Mouse (Mus musculus) midbrain, embryonic 15.5 days (tissue): ENCODE results near the gene Ap1s3. TPM values are rescaled to one million over a fixed set of nuclear protein-coding genes. Genes with fewer than 3 reads are reported as not detected.

ENCODE experiments used
- ATAC-seq: fragments of 200-750 bp; cut with Nextera tagmentation; replicated peaks from 2 replicates; pipeline ENCODE4 v1.8.0; 2017; ENCODE audit warnings: moderate TSS enrichment
- H3K27ac ChIP-seq: fragments of 300-500 bp; sonication (generic); 2 replicates; pipeline ENCODE4 v1.5.1; 2015; ENCODE audit warnings: mild to moderate bottlenecking, inconsistent platforms
- H3K27me3 ChIP-seq: fragments of 300-500 bp; sonication (generic); replicated peaks from 2 replicates; pipeline ENCODE4 v1.6.1; 2015; ENCODE audit warnings: inconsistent platforms
- H3K36me3 ChIP-seq: fragments of 300-500 bp; sonication (generic); replicated peaks from 2 replicates; pipeline ENCODE4 v1.6.1; 2015; ENCODE audit warnings: inconsistent platforms
- H3K4me1 ChIP-seq: fragments of 300-500 bp; sonication (generic); 2 replicates; pipeline ENCODE4 v1.6.1; 2015; ENCODE audit warnings: inconsistent platforms
- H3K4me2 ChIP-seq: fragments of 300-500 bp; sonication (generic); 2 replicates; pipeline ENCODE4 v1.6.1; 2015; ENCODE audit warnings: inconsistent platforms, mild to moderate bottlenecking, moderate library complexity
- H3K4me3 ChIP-seq: fragments of 300-500 bp; sonication (generic); 2 replicates; pipeline ENCODE4 v1.5.1; 2015; ENCODE audit warnings: mild to moderate bottlenecking, inconsistent platforms
- H3K9ac ChIP-seq: fragments of 300-500 bp; sonication (generic); 2 replicates; pipeline ENCODE4 v1.6.1; 2015; ENCODE audit warnings: mild to moderate bottlenecking, inconsistent platforms
- H3K9me3 ChIP-seq: fragments of 300-500 bp; sonication (generic); 2 replicates; pipeline ENCODE4 v1.6.1; 2016; ENCODE audit warnings: inconsistent platforms
- WGBS: fragments of 180-500 bp; shearing (Covaris S2); methylation state at CpG from one replicate; pipeline ENCODE4 v1.1.7; 2015; ENCODE audit warnings: mixed read lengths; 5-methylcytosine and 5-hydroxymethylcytosine counted together
- polyA plus RNA-seq: library from polyadenylated mRNA; unstranded; fragments of >200 nt; fragmentation: Nextera tagmentation; extraction: Ambion mirVana; gene quantifications from 2 replicates; pipeline ENCODE4 v1.2.1, GENCODE M21; 2015

Ap1s3 gene
- polyA plus RNA-seq, 1 experiment from 2014 or later = 0.15 TPM

GRCm38 (mm10) chr1:79581136-79581679 is 90.6 kb downstream of the Ap1s3 start:
- peak overlapping the region; percentile 42 for H3K4me3 ChIP-seq
- H3K27me3 ChIP-seq = no peaks in the 10 kb centered on the region
- H3K9me3 ChIP-seq = no peaks in the 10 kb centered on the region
- ATAC-seq = peak; percentile 95
- H3K4me1 ChIP-seq = peaks cover 7% of the 10 kb centered on the region; the same call in 1 of the 2 replicates
- H3K9ac ChIP-seq = peak overlapping the region; percentile 54
- WGBS = under 1% methylated on average over 15 of the region's 15 CpGs
- peak overlapping the region; percentile 89 for H3K27ac ChIP-seq
- H3K36me3 ChIP-seq = no peaks in the 10 kb centered on the region
- peak overlapping the region; percentile 54 for H3K4me2 ChIP-seq

GRCm38 (mm10) chr1:79577357-79577756 is 94.4 kb downstream of the Ap1s3 start:
- Histone ChIP-seq H3K4me3 (no peak overlapping the region), H3K27ac (no peak overlapping the region), H3K9me3 (no peaks in the 10 kb centered on the region), H3K9ac (no peak overlapping the region), H3K36me3 (no peaks in the 10 kb centered on the region), H3K27me3 (no peaks in the 10 kb centered on the region), H3K4me2 (no peak overlapping the region), H3K4me1 (peaks cover 7% of the 10 kb centered on the region; the same call in 1 of the 2 replicates)
- 87% methylated on average over 3 of the region's 3 CpGs for WGBS
- no peak for ATAC-seq

- H3K9me3 ChIP-seq = no peaks in the 10 kb centered on the region
- H3K4me1 ChIP-seq = no peaks in the 10 kb centered on the region
- WGBS = 81% methylated on average over 4 of the region's 4 CpGs
- H3K9ac ChIP-seq = no peak overlapping the region
- ATAC-seq = no peak
- H3K4me2 ChIP-seq = no peak overlapping the region
- H3K4me3 ChIP-seq = no peak overlapping the region
- H3K36me3 ChIP-seq = no peaks in the 10 kb centered on the region
- no peaks in the 10 kb centered on the region for H3K27me3 ChIP-seq
- H3K27ac ChIP-seq = no peak overlapping the region
Observed at GRCm38 (mm10) chr1:79571912-79572311, 99.9 kb downstream of the Ap1s3 start.

- no peaks in the 10 kb centered on the region for H3K4me1 ChIP-seq
Observed at GRCm38 (mm10) chr1:79571126-79571525, 100.6 kb downstream of the Ap1s3 start.

GRCm38 (mm10) chr1:79561186-79561585 is 110.6 kb downstream of the Ap1s3 start:
- Histone ChIP-seq H3K4me3 (no peak overlapping the region), H3K27me3 (no peaks in the 10 kb centered on the region), H3K9ac (no peak overlapping the region), H3K4me2 (no peak overlapping the region), H3K27ac (no peak overlapping the region), H3K4me1 (no peaks in the 10 kb centered on the region), H3K36me3 (no peaks in the 10 kb centered on the region), H3K9me3 (no peaks in the 10 kb centered on the region)
- WGBS = 83% methylated on average over 5 of the region's 5 CpGs
- ATAC-seq = no peak

More at GRCm38 (mm10) chr1:79571126-79571525, 100.6 kb downstream of the Ap1s3 start:
- Histone ChIP-seq H3K36me3 (no peaks in the 10 kb centered on the region), H3K9me3 (no peaks in the 10 kb centered on the region), H3K27ac (no peak overlapping the region), H3K4me3 (no peak overlapping the region), H3K9ac (no peak overlapping the region), H3K4me2 (no peak overlapping the region), H3K27me3 (no peaks in the 10 kb centered on the region)
- 33% methylated on average over 6 of the region's 6 CpGs for WGBS
- ATAC-seq = no peak

Other genes starting within 250 kb of the Ap1s3 start
- gene Scg2, start 231.9 kb downstream of the Ap1s3 start, polyA plus RNA-seq = 119 and 126 TPM in 2 replicates
- gene Mrpl44, start 104.0 kb upstream of the Ap1s3 start, polyA plus RNA-seq = 41.2 and 41.3 TPM in 2 replicates
- 153 TPM in 2 replicates for gene Wdfy1, start 104.2 kb upstream of the Ap1s3 start, polyA plus RNA-seq
- gene Serpine2, start 189.2 kb upstream of the Ap1s3 start, polyA plus RNA-seq = 194 and 201 TPM in 2 replicates